Comparison of ENCODE assay signal across 13 mouse cellular contexts in genomic region chr3:57288944-57289491, GRCm38 (mm10). TPM values are rescaled to one million over a fixed set of nuclear protein-coding genes. Genes with fewer than 3 reads are reported as not detected.
A peak's percentile ranks its signal among the peaks of the same experiment; 100 is the strongest.
DNase-seq lines count a peak whose midpoint lies in the region; ATAC-seq and TF ChIP-seq lines count a peak whose summit lies in the region.
"Had no signal": no experiment of that assay in that cellular context is flagged by ENCODE, and none has a peak within 500 bp of the region (broad histone marks: within the 10 kb centered on the region; RNA-seq: fewer than 3 reads in every experiment).

No protein-coding gene starts in this region.

- H3K36me3 ChIP-seq in intestine, embryonic 14.5 days (ENCODE audit: control insufficient read depth, insufficient read depth, low read length) = no peaks in the 10 kb centered on the region
- no peaks in the 10 kb centered on the region for H3K36me3 ChIP-seq in intestine, embryonic 15.5 days
- no peaks in the 10 kb centered on the region for H3K36me3 ChIP-seq in midbrain, embryonic 11.5 days (ENCODE audit: control insufficient read depth, insufficient read depth, low read length)
- H3K36me3 ChIP-seq in midbrain, embryonic 13.5 days = no peaks in the 10 kb centered on the region
- H3K36me3 ChIP-seq in heart, embryonic 14.5 days (ENCODE audit: control insufficient read depth, insufficient read depth, low read length) = peaks cover 20% of the 10 kb centered on the region
- H3K36me3 ChIP-seq in small intestine, adult 2 months (ENCODE audit: control insufficient read depth, insufficient read depth, low read length) = no peaks in the 10 kb centered on the region
- H3K36me3 ChIP-seq: limb, embryonic 13.5 days; midbrain, embryonic 12.5 days had no signal

- TF ChIP-seq CTCF in small intestine, adult 2 months (IDR thresholded peaks at IDR 0.05; ENCODE audit: extremely low read depth, insufficient read length, insufficient replicate concordance, low read depth, low read length) = no peak
- no peak for TF ChIP-seq CTCF in cerebellum, adult 2 months (IDR thresholded peaks at IDR 0.05; ENCODE audit: borderline replicate concordance, insufficient read depth, low read depth, low read length)

- DNase-seq in intestine, embryonic 14.5 days (ENCODE audit: low spot score) = no peak
- DNase-seq in midbrain, embryonic 11.5 days (ENCODE audit: low spot score, missing footprints) = peak; percentile 68
- DNase-seq in cerebellum, adult 2 months = no peak
- no peak for DNase-seq in T-cell, adult 2 months (ENCODE audit: low spot score)
- DNase-seq: cerebellum, postnatal 36 days; right cerebral cortex, postnatal 14 days had no signal

- peak overlapping the region; percentile 62; the same call in 1 of the 2 replicates for H3K27ac ChIP-seq in intestine, embryonic 14.5 days (ENCODE audit: low read depth)
- no peak overlapping the region for H3K27ac ChIP-seq in intestine, embryonic 15.5 days
- no peak overlapping the region for H3K27ac ChIP-seq in midbrain, embryonic 11.5 days (ENCODE audit: low read depth, low read length)
- H3K27ac ChIP-seq in midbrain, embryonic 13.5 days = no peak overlapping the region
- peak overlapping the region; percentile 79 to 80 for H3K27ac ChIP-seq in heart, embryonic 14.5 days (replicated peaks in 1 of 2; ENCODE audit: control insufficient read depth in 1 of 2, insufficient read depth in 1 of 2, low read depth in 2 of 2, low read length in 2 of 2)
- peak overlapping the region; percentile 55 for H3K27ac ChIP-seq in small intestine, adult 2 months (ENCODE audit: insufficient read depth, low read depth, low read length)
- no peak overlapping the region for H3K27ac ChIP-seq in cerebellum, adult 2 months (ENCODE audit: insufficient read depth, low read length)
- H3K27ac ChIP-seq: forebrain, embryonic 13.5 days; midbrain, embryonic 12.5 days had no signal

- H3K4me2 ChIP-seq in intestine, embryonic 14.5 days (ENCODE audit: low read length) = no peak overlapping the region
- no peak overlapping the region for H3K4me2 ChIP-seq in intestine, embryonic 15.5 days (replicated peaks)
- H3K4me2 ChIP-seq in midbrain, embryonic 11.5 days = no peak overlapping the region
- H3K4me2 ChIP-seq in midbrain, embryonic 13.5 days (replicated peaks) = no peak overlapping the region
- no peak overlapping the region for H3K4me2 ChIP-seq in heart, embryonic 14.5 days (ENCODE audit: low read length)
- H3K4me2 ChIP-seq: forebrain, embryonic 13.5 days; limb, embryonic 13.5 days; midbrain, embryonic 12.5 days had no signal

- H3K9ac ChIP-seq in intestine, embryonic 14.5 days (ENCODE audit: low read length) = no peak overlapping the region
- no peak overlapping the region for H3K9ac ChIP-seq in intestine, embryonic 15.5 days
- no peak overlapping the region for H3K9ac ChIP-seq in midbrain, embryonic 11.5 days (ENCODE audit: low read length)
- H3K9ac ChIP-seq in midbrain, embryonic 13.5 days (replicated peaks) = no peak overlapping the region
- H3K9ac ChIP-seq in heart, embryonic 14.5 days (ENCODE audit: low read length) = no peak overlapping the region
- H3K9ac ChIP-seq: forebrain, embryonic 13.5 days; limb, embryonic 13.5 days; midbrain, embryonic 12.5 days had no signal

- no peaks in the 10 kb centered on the region for H3K27me3 ChIP-seq in intestine, embryonic 14.5 days (replicated peaks; ENCODE audit: control insufficient read depth, insufficient read depth, low read length)
- no peaks in the 10 kb centered on the region for H3K27me3 ChIP-seq in intestine, embryonic 15.5 days (replicated peaks)
- H3K27me3 ChIP-seq in midbrain, embryonic 11.5 days (ENCODE audit: control insufficient read depth, insufficient read depth, low read length) = no peaks in the 10 kb centered on the region
- H3K27me3 ChIP-seq in midbrain, embryonic 13.5 days = no peaks in the 10 kb centered on the region
- H3K27me3 ChIP-seq in heart, embryonic 14.5 days (ENCODE audit: control insufficient read depth, insufficient read depth, low read length) = no peaks in the 10 kb centered on the region
- H3K27me3 ChIP-seq in small intestine, adult 2 months (ENCODE audit: control insufficient read depth, insufficient read depth, low read length) = no peaks in the 10 kb centered on the region
- H3K27me3 ChIP-seq in cerebellum, adult 2 months (ENCODE audit: control insufficient read depth, insufficient read depth, low read length) = no peaks in the 10 kb centered on the region
- H3K27me3 ChIP-seq: forebrain, embryonic 13.5 days; limb, embryonic 13.5 days; midbrain, embryonic 12.5 days had no signal

- H3K9me3 ChIP-seq in intestine, embryonic 14.5 days (ENCODE audit: control insufficient read depth, low read length) = no peaks in the 10 kb centered on the region
- no peaks in the 10 kb centered on the region for H3K9me3 ChIP-seq in intestine, embryonic 15.5 days
- H3K9me3 ChIP-seq in midbrain, embryonic 11.5 days (ENCODE audit: control insufficient read depth, low read length) = no peaks in the 10 kb centered on the region
- H3K9me3 ChIP-seq in midbrain, embryonic 13.5 days = no peaks in the 10 kb centered on the region
- H3K9me3 ChIP-seq in heart, embryonic 14.5 days (ENCODE audit: control insufficient read depth, low read length) = no peaks in the 10 kb centered on the region
- H3K9me3 ChIP-seq: forebrain, embryonic 13.5 days; limb, embryonic 13.5 days; midbrain, embryonic 12.5 days had no signal

- TF ChIP-seq POLR2A in small intestine, adult 2 months (IDR thresholded peaks at IDR 0.05; ENCODE audit: low read depth, low read length) = no peak
- no peak for TF ChIP-seq POLR2A in cerebellum, adult 2 months (IDR thresholded peaks at IDR 0.05; ENCODE audit: borderline replicate concordance, insufficient read depth, low read length)

- ATAC-seq in intestine, embryonic 14.5 days (replicated peaks; ENCODE audit: low FRiP score, low TSS enrichment, low read depth) = no peak
- ATAC-seq in intestine, embryonic 15.5 days = no peak
- ATAC-seq in midbrain, embryonic 11.5 days (ENCODE audit: low FRiP score) = no peak
- ATAC-seq in midbrain, embryonic 13.5 days = no peak
- no peak for ATAC-seq in heart, embryonic 14.5 days (ENCODE audit: insufficient number of reproducible peaks, insufficient read depth, low FRiP score, low read depth)
- ATAC-seq: forebrain, embryonic 13.5 days had no signal

- H3K4me1 ChIP-seq in intestine, embryonic 14.5 days (replicated peaks; ENCODE audit: control insufficient read depth, insufficient read depth, low read length) = peaks cover 2% of the 10 kb centered on the region; the same call in 1 of the 2 replicates
- peaks cover 5% of the 10 kb centered on the region; the same call in 1 of the 2 replicates for H3K4me1 ChIP-seq in intestine, embryonic 15.5 days (replicated peaks)
- H3K4me1 ChIP-seq in midbrain, embryonic 11.5 days (ENCODE audit: control insufficient read depth, insufficient read depth, low read length) = no peaks in the 10 kb centered on the region; the same call in 1 of the 2 replicates
- H3K4me1 ChIP-seq in midbrain, embryonic 13.5 days (replicated peaks) = no peaks in the 10 kb centered on the region
- no peaks in the 10 kb centered on the region for H3K4me1 ChIP-seq in heart, embryonic 14.5 days (ENCODE audit: control insufficient read depth in 2 of 2, insufficient read depth in 2 of 2, low read length in 2 of 2)
- peaks cover 2% of the 10 kb centered on the region; the same call in 1 of the 2 replicates for H3K4me1 ChIP-seq in small intestine, adult 2 months (ENCODE audit: control insufficient read depth, insufficient read depth, insufficient read length, low read length)
- H3K4me1 ChIP-seq in cerebellum, adult 2 months (ENCODE audit: control insufficient read depth, insufficient read depth, low read length) = no peaks in the 10 kb centered on the region
- H3K4me1 ChIP-seq: midbrain, embryonic 12.5 days had no signal

- WGBS in intestine, embryonic 14.5 days = 83% methylated on average over 1 of the region's 1 CpGs
- 74% methylated on average over 1 of the region's 1 CpGs for WGBS in intestine, embryonic 15.5 days
- 93% methylated on average over 1 of the region's 1 CpGs for WGBS in midbrain, embryonic 11.5 days
- WGBS in midbrain, embryonic 13.5 days = 87% methylated on average over 1 of the region's 1 CpGs
- WGBS in heart, embryonic 14.5 days = 50% methylated on average over 1 of the region's 1 CpGs
- 80% methylated on average over 1 of the region's 1 CpGs for WGBS in small intestine, adult 2 months
- 87% methylated on average over 1 of the region's 1 CpGs for WGBS in cerebellum, adult 2 months

- no peak overlapping the region for H3K4me3 ChIP-seq in intestine, embryonic 14.5 days (ENCODE audit: low read depth, low read length)
- H3K4me3 ChIP-seq in intestine, embryonic 15.5 days (replicated peaks) = no peak overlapping the region
- H3K4me3 ChIP-seq in midbrain, embryonic 11.5 days (ENCODE audit: low read depth, low read length) = no peak overlapping the region
- no peak overlapping the region for H3K4me3 ChIP-seq in midbrain, embryonic 13.5 days (replicated peaks)
- H3K4me3 ChIP-seq in heart, embryonic 14.5 days (ENCODE audit: control insufficient read depth in 1 of 2, insufficient read depth in 1 of 2, low read depth in 1 of 2, low read length in 2 of 2) = no peak overlapping the region
- no peak overlapping the region for H3K4me3 ChIP-seq in small intestine, adult 2 months (ENCODE audit: low read depth, low read length)
- H3K4me3 ChIP-seq in cerebellum, adult 2 months (replicated peaks; ENCODE audit: insufficient read depth, low read depth, low read length) = no peak overlapping the region
- H3K4me3 ChIP-seq: forebrain, embryonic 13.5 days; limb, embryonic 13.5 days; midbrain, embryonic 12.5 days had no signal

RNA-seq across cellular contexts. Expression of gene Tm4sf1, which starts 12.8 kb away (rescaled TPM):
- 64.0 and 64.4 TPM in 2 replicates for polyA plus RNA-seq in intestine, embryonic 14.5 days (2014; fragmentation: Nextera tagmentation; extraction: Ambion mirVana)
- 71.3 and 72.9 TPM in 2 replicates for polyA plus RNA-seq in intestine, embryonic 15.5 days (2015; fragmentation: Nextera tagmentation; extraction: Ambion mirVana)
- polyA plus RNA-seq in midbrain, embryonic 11.5 days (2014; fragmentation: Nextera tagmentation; extraction: Ambion mirVana) = 30.6 and 31.7 TPM in 2 replicates
- 14.9 and 24.5 TPM in 2 replicates for polyA plus RNA-seq in midbrain, embryonic 13.5 days (2015; fragmentation: Nextera tagmentation; extraction: Ambion mirVana)
- 308 and 338 TPM in 2 replicates for polyA plus RNA-seq in heart, embryonic 14.5 days (2014; fragmentation: Nextera tagmentation; extraction: Ambion mirVana)
- polyA plus RNA-seq in small intestine, adult 2 months (2012; rRNA removed) = 4.0 and 8.5 TPM in 2 replicates
- polyA plus RNA-seq in cerebellum, adult 2 months (2012; rRNA removed) = 28.0 and 30.8 TPM in 2 replicates

Comparison
In these comparisons a context has a peak if more than half of its experiments do, and no peak if none do; other contexts are left out.
1. H3K27ac ChIP-seq: peak in intestine, embryonic 14.5 days (single experiment), heart, embryonic 14.5 days (2 of 2) and small intestine, adult 2 months (single experiment); none in intestine, embryonic 15.5 days (single experiment), midbrain, embryonic 11.5 days (single experiment), midbrain, embryonic 13.5 days (single experiment) and cerebellum, adult 2 months (single experiment).